ENCODE assay signal across 13 mouse cellular contexts in the genomic region with DNA sequence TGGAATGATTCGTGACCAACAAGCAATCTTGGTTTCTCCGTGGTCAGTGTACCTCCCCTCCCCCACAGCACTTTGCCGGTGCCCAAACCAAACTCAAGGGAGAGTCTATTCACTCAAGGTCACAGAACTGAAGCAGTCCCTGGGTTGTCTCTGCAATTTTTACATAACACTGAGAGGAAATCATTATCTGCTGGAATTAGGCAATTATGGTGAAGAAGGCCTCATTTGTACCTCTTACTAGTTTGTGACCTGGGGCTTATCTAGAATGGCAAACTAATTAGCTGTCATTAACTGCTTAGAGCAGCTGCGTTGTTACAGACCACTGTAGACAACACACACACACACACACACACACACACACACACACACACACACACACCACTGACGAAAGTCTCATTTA.
A peak's percentile ranks its signal among the peaks of the same experiment; 100 is the strongest.
DNase-seq lines count a peak whose midpoint lies in the region; ATAC-seq and TF ChIP-seq lines count a peak whose summit lies in the region.
"Had no signal": no experiment of that assay in that cellular context is flagged by ENCODE, and none has a peak within 500 bp of the region (broad histone marks: within the 10 kb centered on the region; RNA-seq: fewer than 3 reads in every experiment).

No protein-coding gene starts in this region.

- ATAC-seq in forebrain, embryonic 12.5 days (ENCODE audit: low FRiP score), result peak; percentile 61; the same call in 1 of the 2 replicates
- ATAC-seq in forebrain, postnatal 0 days, result no peak
- peak; percentile 12; the same call in 1 of the 2 replicates for ATAC-seq in midbrain, embryonic 11.5 days (ENCODE audit: low FRiP score)
- no peak; the same call in 1 of the 2 replicates for ATAC-seq in midbrain, embryonic 14.5 days (ENCODE audit: low FRiP score, low TSS enrichment)
- ATAC-seq in embryonic facial prominence, embryonic 14.5 days (ENCODE audit: low read depth), result peak; percentile 20; the same call in 1 of the 2 replicates

- H3K4me2 ChIP-seq in forebrain, embryonic 12.5 days, result no peak overlapping the region
- H3K4me2 ChIP-seq in forebrain, postnatal 0 days (ENCODE audit: low read depth), result no peak overlapping the region
- H3K4me2 ChIP-seq in midbrain, embryonic 11.5 days, result no peak overlapping the region
- H3K4me2 ChIP-seq in midbrain, embryonic 14.5 days (ENCODE audit: low read length), result no peak overlapping the region
- no peak overlapping the region for H3K4me2 ChIP-seq in embryonic facial prominence, embryonic 14.5 days (ENCODE audit: low read depth, low read length)
- H3K4me2 ChIP-seq in myocyte (ENCODE audit: low read depth), result peak overlapping the region; percentile 81

- H3K36me3 ChIP-seq in forebrain, embryonic 12.5 days (replicated peaks), result no peaks in the 10 kb centered on the region
- peaks cover 4% of the 10 kb centered on the region; the same call in 1 of the 2 replicates for H3K36me3 ChIP-seq in forebrain, postnatal 0 days (ENCODE audit: insufficient read depth)
- H3K36me3 ChIP-seq in midbrain, embryonic 11.5 days (ENCODE audit: control insufficient read depth, insufficient read depth, low read length), result no peaks in the 10 kb centered on the region
- H3K36me3 ChIP-seq in midbrain, embryonic 14.5 days (ENCODE audit: control insufficient read depth, insufficient read depth, low read length), result no peaks in the 10 kb centered on the region
- no peaks in the 10 kb centered on the region for H3K36me3 ChIP-seq in embryonic facial prominence, embryonic 14.5 days (ENCODE audit: control insufficient read depth, insufficient read depth, low read length)
- peaks cover 23% of the 10 kb centered on the region for H3K36me3 ChIP-seq in myocyte (ENCODE audit: control insufficient read depth, insufficient read depth)

- TF ChIP-seq POLR2A in myocyte (IDR thresholded peaks at IDR 0.05; ENCODE audit: insufficient read length, low read depth), result no peak

- H3K27me3 ChIP-seq in forebrain, embryonic 12.5 days, result no peaks in the 10 kb centered on the region
- no peaks in the 10 kb centered on the region for H3K27me3 ChIP-seq in forebrain, postnatal 0 days (ENCODE audit: insufficient read depth, low read length)
- H3K27me3 ChIP-seq in midbrain, embryonic 11.5 days (ENCODE audit: control insufficient read depth, insufficient read depth, low read length), result no peaks in the 10 kb centered on the region
- no peaks in the 10 kb centered on the region for H3K27me3 ChIP-seq in midbrain, embryonic 14.5 days (ENCODE audit: control insufficient read depth, insufficient read depth, low read length)
- H3K27me3 ChIP-seq in embryonic facial prominence, embryonic 14.5 days (replicated peaks; ENCODE audit: control insufficient read depth, insufficient read depth, low read length), result no peaks in the 10 kb centered on the region
- no peaks in the 10 kb centered on the region for H3K27me3 ChIP-seq in myocyte (ENCODE audit: control insufficient read depth, insufficient read depth, insufficient read length)

- no peak overlapping the region for H3K27ac ChIP-seq in forebrain, embryonic 12.5 days
- H3K27ac ChIP-seq in forebrain, postnatal 0 days (ENCODE audit: low read depth, low read length), result no peak overlapping the region
- no peak overlapping the region for H3K27ac ChIP-seq in midbrain, embryonic 11.5 days (ENCODE audit: low read depth, low read length)
- no peak overlapping the region for H3K27ac ChIP-seq in midbrain, embryonic 14.5 days (replicated peaks; ENCODE audit: low read depth, low read length)
- H3K27ac ChIP-seq in embryonic facial prominence, embryonic 14.5 days (replicated peaks; ENCODE audit: low read depth, low read length), result no peak overlapping the region

- peaks cover 22% of the 10 kb centered on the region for H3K4me1 ChIP-seq in forebrain, embryonic 12.5 days
- H3K4me1 ChIP-seq in forebrain, postnatal 0 days (ENCODE audit: insufficient read depth), result no peaks in the 10 kb centered on the region
- peaks cover 12% of the 10 kb centered on the region for H3K4me1 ChIP-seq in midbrain, embryonic 11.5 days (ENCODE audit: control insufficient read depth, insufficient read depth, low read length)
- H3K4me1 ChIP-seq in midbrain, embryonic 14.5 days (ENCODE audit: control insufficient read depth, insufficient read depth, low read length), result peaks cover 15% of the 10 kb centered on the region; the same call in 1 of the 2 replicates
- H3K4me1 ChIP-seq in embryonic facial prominence, embryonic 14.5 days (ENCODE audit: control insufficient read depth, insufficient read depth, low read length), result peaks cover 4% of the 10 kb centered on the region; the same call in 1 of the 2 replicates

- no peak overlapping the region for H3K4me3 ChIP-seq in forebrain, embryonic 12.5 days (replicated peaks)
- H3K4me3 ChIP-seq in forebrain, postnatal 0 days (ENCODE audit: low read depth, low read length), result no peak overlapping the region
- no peak overlapping the region for H3K4me3 ChIP-seq in midbrain, embryonic 11.5 days (ENCODE audit: low read depth, low read length)
- H3K4me3 ChIP-seq in midbrain, embryonic 14.5 days (replicated peaks; ENCODE audit: low read depth, low read length), result no peak overlapping the region
- H3K4me3 ChIP-seq in embryonic facial prominence, embryonic 14.5 days (ENCODE audit: low read depth, low read length), result no peak overlapping the region
- H3K4me3 ChIP-seq in myocyte, result no peak overlapping the region

- H3K79me2 ChIP-seq in myocyte (ENCODE audit: control insufficient read depth, insufficient read depth), result no peaks in the 10 kb centered on the region

- H3K9me3 ChIP-seq in forebrain, embryonic 12.5 days, result no peaks in the 10 kb centered on the region
- H3K9me3 ChIP-seq in forebrain, postnatal 0 days (ENCODE audit: low read length), result no peaks in the 10 kb centered on the region
- H3K9me3 ChIP-seq in midbrain, embryonic 11.5 days (ENCODE audit: control insufficient read depth, low read length), result no peaks in the 10 kb centered on the region
- H3K9me3 ChIP-seq in midbrain, embryonic 14.5 days (ENCODE audit: control insufficient read depth, low read length), result no peaks in the 10 kb centered on the region
- H3K9me3 ChIP-seq in embryonic facial prominence, embryonic 14.5 days (ENCODE audit: control insufficient read depth, low read length), result no peaks in the 10 kb centered on the region

- no peak for TF ChIP-seq CTCF in forebrain, postnatal 0 days (IDR thresholded peaks at IDR 0.05; ENCODE audit: low read depth)

- no peak overlapping the region for H3ac ChIP-seq in myocyte (ENCODE audit: control insufficient read depth, insufficient read length)

- no peak overlapping the region for H3K9ac ChIP-seq in forebrain, embryonic 12.5 days
- H3K9ac ChIP-seq in forebrain, postnatal 0 days, result no peak overlapping the region
- H3K9ac ChIP-seq in midbrain, embryonic 11.5 days (ENCODE audit: low read length), result no peak overlapping the region
- H3K9ac ChIP-seq in midbrain, embryonic 14.5 days (replicated peaks; ENCODE audit: low read length), result no peak overlapping the region
- H3K9ac ChIP-seq in embryonic facial prominence, embryonic 14.5 days (ENCODE audit: low read depth, low read length), result no peak overlapping the region

- no peak for DNase-seq in forebrain, postnatal 0 days
- DNase-seq in midbrain, embryonic 11.5 days (ENCODE audit: low spot score, missing footprints), result no peak
- no peak for DNase-seq in midbrain, embryonic 14.5 days
- no peak for DNase-seq in embryonic facial prominence, embryonic 14.5 days (ENCODE audit: low spot score)
- DNase-seq in cerebellum, postnatal 25 days, result no peak
- DNase-seq in left cerebral cortex, adult 11 months (ENCODE audit: low spot score), result no peak
- DNase-seq: cerebellum, postnatal 14 days; heart, postnatal 4 days; left cerebral cortex, postnatal 4 days; lung, postnatal 10 days; thymus, adult 2 months had no signal

- WGBS in forebrain, embryonic 12.5 days, result 10% methylated on average over 5 of the region's 5 CpGs
- 13% methylated on average over 5 of the region's 5 CpGs for WGBS in forebrain, postnatal 0 days
- 33% methylated on average over 5 of the region's 5 CpGs for WGBS in midbrain, embryonic 11.5 days
- WGBS in midbrain, embryonic 14.5 days, result 27% methylated on average over 5 of the region's 5 CpGs
- 27% methylated on average over 5 of the region's 5 CpGs for WGBS in embryonic facial prominence, embryonic 14.5 days

TF ChIP-seq in myocyte, 11 proteins besides CTCF, POLR2A, EP300 and RAD21:
- TF ChIP-seq TCF3 (IDR thresholded peaks at IDR 0.05; ENCODE audit: insufficient read length, low read depth), result no peak
- no peak for TF ChIP-seq SRF (IDR thresholded peaks at IDR 0.05; ENCODE audit: control insufficient read depth, insufficient read length, low read depth)
- TF ChIP-seq REST (IDR thresholded peaks at IDR 0.05; ENCODE audit: insufficient read depth, insufficient read length), result no peak
- no peak for TF ChIP-seq E2F4 (IDR thresholded peaks at IDR 0.05; ENCODE audit: insufficient read depth)
- TF ChIP-seq MYOG (IDR thresholded peaks at IDR 0.05; ENCODE audit: control insufficient read depth in 1 of 3, insufficient read depth in 1 of 3, insufficient read length in 2 of 3, low read depth in 2 of 3), result no peak
- no peak for TF ChIP-seq MYOD1 (IDR thresholded peaks at IDR 0.05; ENCODE audit: control insufficient read depth in 1 of 3, insufficient read length in 2 of 3, low read depth in 2 of 3)
- no peak for TF ChIP-seq TCF12 (IDR thresholded peaks at IDR 0.05; ENCODE audit: insufficient read depth, poor library complexity, severe bottlenecking)
- TF ChIP-seq POLR2AphosphoS2 (IDR thresholded peaks at IDR 0.05; ENCODE audit: insufficient read length, low read depth), result no peak
- TF ChIP-seq USF1 (IDR thresholded peaks at IDR 0.05; ENCODE audit: low read depth), result no peak
- no peak for TF ChIP-seq CEBPB (IDR thresholded peaks at IDR 0.05; ENCODE audit: insufficient read depth, poor library complexity, severe bottlenecking)
- TF ChIP-seq MAX (IDR thresholded peaks at IDR 0.05; ENCODE audit: low read depth), result no peak

Comparison
In these comparisons a context has a peak if more than half of its experiments do, and no peak if none do; other contexts are left out.
1. ATAC-seq: peak in forebrain, embryonic 12.5 days (single experiment), midbrain, embryonic 11.5 days (single experiment) and embryonic facial prominence, embryonic 14.5 days (single experiment); none in forebrain, postnatal 0 days (single experiment) and midbrain, embryonic 14.5 days (single experiment).